Mouse (Mus musculus) liver, postnatal 0 days (tissue): ENCODE data around the gene Doxl2.

Experiments
- CTCF ChIP-seq: sonication (generic); IDR thresholded peaks from 2 replicates; pipeline ENCODE4 v1.5.1; 2016; ENCODE audit warnings: antibody characterized with exemption, low read depth
- EP300 ChIP-seq: IDR thresholded peaks from 2 replicates; pipeline ENCODE4 v1.6.1; 2016; ENCODE audit warnings: antibody characterized with exemption, low read depth, mild to moderate bottlenecking

- TF ChIP-seq CTCF: no peak
- TF ChIP-seq EP300: no peak
Observed at GRCm38 (mm10) chr6:49022384-49022783, 47.6 kb downstream of the Doxl2 start.
